Mouse (Mus musculus) hindbrain, embryonic 11.5 days (tissue): ENCODE measurements around the gene Twf2. TPM values are rescaled to one million over a fixed set of nuclear protein-coding genes. Genes with fewer than 3 reads are reported as not detected.

Experiments
- ATAC-seq: fragments of 200-750 bp; cut with Nextera tagmentation; 2 replicates; pipeline ENCODE4 v1.8.0; 2017; ENCODE audit warnings: mild to moderate bottlenecking, moderate TSS enrichment, moderate library complexity; ENCODE audit not compliant: low FRiP score
- DNase-seq: peaks from one replicate; pipeline ENCODE4 v3.0.0-alpha.2; 2015; ENCODE audit warnings: low spot score
- H3K27ac ChIP-seq: fragments of 300-500 bp; sonication (generic); 2 replicates; pipeline ENCODE4 v1.5.1; 2014; ENCODE audit warnings: mild to moderate bottlenecking, low read depth, low read length
- H3K27me3 ChIP-seq: fragments of 300-500 bp; sonication (generic); 2 replicates; pipeline ENCODE4 v1.6.1; 2014; ENCODE audit warnings: mild to moderate bottlenecking, low read length, moderate library complexity, mixed read lengths; ENCODE audit not compliant: control insufficient read depth, insufficient read depth
- H3K36me3 ChIP-seq: fragments of 300-500 bp; sonication (generic); 2 replicates; pipeline ENCODE4 v1.6.1; 2014; ENCODE audit warnings: mild to moderate bottlenecking, low read length, moderate library complexity, mixed read lengths; ENCODE audit not compliant: control insufficient read depth, insufficient read depth
- H3K4me1 ChIP-seq: fragments of 300-500 bp; sonication (generic); replicated peaks from 2 replicates; pipeline ENCODE4 v1.6.1; 2014; ENCODE audit warnings: low read length, mixed read lengths; ENCODE audit not compliant: control insufficient read depth, insufficient read depth
- H3K4me2 ChIP-seq: fragments of 300-500 bp; sonication (generic); replicated peaks from 2 replicates; pipeline ENCODE4 v1.6.1; 2014; ENCODE audit warnings: mild to moderate bottlenecking, low read depth, low read length
- H3K4me3 ChIP-seq: fragments of 300-500 bp; sonication (generic); 2 replicates; pipeline ENCODE4 v1.5.1; 2014; ENCODE audit warnings: low read depth, low read length
- H3K9ac ChIP-seq: fragments of 300-500 bp; sonication (generic); 2 replicates; pipeline ENCODE4 v1.6.1; 2014; ENCODE audit warnings: low read depth, low read length
- H3K9me3 ChIP-seq: fragments of 300-500 bp; sonication (generic); 2 replicates; pipeline ENCODE4 v1.6.1; 2016; ENCODE audit warnings: low read length; ENCODE audit not compliant: control insufficient read depth
- WGBS: fragments of 180-500 bp; shearing (Covaris S2); extraction: QIAGEN DNeasy Blood & Tissue Kit; methylation state at CpG from one replicate; pipeline ENCODE4 v1.1.7; 2014; 5-methylcytosine and 5-hydroxymethylcytosine counted together
- polyA plus RNA-seq: library from polyadenylated mRNA; unstranded; fragments of >200 nt; fragmentation: Nextera tagmentation; extraction: Ambion mirVana; gene quantifications from 2 replicates; pipeline ENCODE4 v1.2.1, GENCODE M21; 2014

The Twf2 gene
- polyA plus RNA-seq, 1 experiment from 2014 or later = 59.6 TPM

GRCm38 (mm10) chr9:106172527-106172926 is 30.4 kb upstream of the Twf2 start:
- H3K4me2 ChIP-seq = peak overlapping the region; percentile 87
- no peaks in the 10 kb centered on the region for H3K36me3 ChIP-seq
- DNase-seq (no peak), ATAC-seq (no peak)
- no peaks in the 10 kb centered on the region; the same call in 1 of the 2 replicates for H3K4me1 ChIP-seq
- 62% methylated on average over 3 of the region's 3 CpGs for WGBS
- no peak overlapping the region for H3K9ac ChIP-seq
- peak overlapping the region; percentile 97 for H3K4me3 ChIP-seq
- no peak overlapping the region for H3K27ac ChIP-seq
- H3K9me3 ChIP-seq = no peaks in the 10 kb centered on the region
- no peaks in the 10 kb centered on the region for H3K27me3 ChIP-seq

DNA sequence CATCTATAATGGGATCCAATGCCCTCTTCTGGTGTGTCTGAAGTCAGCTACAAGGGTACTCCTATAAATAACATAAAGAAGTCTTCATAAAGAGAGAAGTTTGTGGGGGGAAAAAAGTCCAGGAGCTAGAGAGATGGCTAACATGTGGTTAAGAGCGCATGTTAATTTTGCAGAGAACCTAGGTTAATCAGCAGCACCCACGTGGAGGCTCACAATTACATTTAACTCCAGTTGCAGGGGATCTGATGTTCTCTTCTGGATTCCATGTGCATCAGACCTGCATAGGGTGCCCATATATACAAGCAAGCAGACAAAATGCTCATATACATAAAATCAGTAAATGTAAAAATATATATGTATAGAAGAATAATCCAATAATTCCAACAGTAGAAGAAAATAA is 29.5 kb upstream of the Twf2 start:
- ATAC-seq = no peak
- Histone ChIP-seq H3K4me3 (no peak overlapping the region), H3K4me1 (no peaks in the 10 kb centered on the region; the same call in 1 of the 2 replicates), H3K27me3 (no peaks in the 10 kb centered on the region), H3K9ac (no peak overlapping the region), H3K36me3 (no peaks in the 10 kb centered on the region), H3K27ac (no peak overlapping the region), H3K9me3 (no peaks in the 10 kb centered on the region), H3K4me2 (peak overlapping the region; percentile 87; the same call in 1 of the 2 replicates)
- DNase-seq = no peak
- 83% methylated on average over 2 of the region's 2 CpGs for WGBS

DNA sequence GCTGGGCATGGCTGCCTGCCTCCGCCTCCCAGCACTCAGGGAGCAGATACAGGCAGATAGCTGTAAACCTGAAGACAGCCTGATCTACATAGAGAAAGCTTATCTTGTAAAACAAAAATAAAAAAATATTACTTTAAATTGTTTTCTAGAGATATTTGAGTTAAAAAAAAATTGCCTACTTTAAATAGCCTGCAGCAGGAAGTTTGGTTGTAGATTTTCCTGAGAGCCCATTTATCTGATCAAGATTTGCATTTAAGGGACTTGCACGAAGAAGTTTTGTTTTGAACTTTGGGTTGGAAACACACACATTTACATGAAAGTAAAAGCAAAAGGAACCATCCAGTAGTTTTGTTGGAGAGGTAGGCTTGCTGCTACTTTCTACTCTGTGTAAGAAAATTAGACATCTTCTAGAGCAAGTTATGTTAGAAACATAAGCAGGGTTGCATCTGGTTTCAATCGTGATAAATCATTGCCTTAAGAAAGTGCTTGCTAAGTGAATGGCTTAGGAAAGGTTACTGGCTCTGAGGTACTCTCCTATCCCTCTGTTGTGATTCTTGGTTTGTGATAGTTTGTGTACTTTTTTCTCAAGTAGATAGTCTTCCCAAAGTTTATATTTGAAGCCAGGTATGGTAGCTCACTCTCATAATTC is 27.2 kb upstream of the Twf2 start:
- ATAC-seq (no peak), DNase-seq (no peak)
- no peaks in the 10 kb centered on the region for H3K9me3 ChIP-seq
- no peak overlapping the region for H3K4me3 ChIP-seq
- H3K4me1 ChIP-seq = no peaks in the 10 kb centered on the region; the same call in 1 of the 2 replicates
- no peak overlapping the region for H3K9ac ChIP-seq
- H3K27ac ChIP-seq = no peak overlapping the region
- 0 out of 2 replicates have a peak, but pooled peaks cover 2% of the 10 kb centered on the region for H3K36me3 ChIP-seq
- no peak overlapping the region for H3K4me2 ChIP-seq
- H3K27me3 ChIP-seq = no peaks in the 10 kb centered on the region
- WGBS = 87% methylated on average over 3 of the region's 3 CpGs

DNA sequence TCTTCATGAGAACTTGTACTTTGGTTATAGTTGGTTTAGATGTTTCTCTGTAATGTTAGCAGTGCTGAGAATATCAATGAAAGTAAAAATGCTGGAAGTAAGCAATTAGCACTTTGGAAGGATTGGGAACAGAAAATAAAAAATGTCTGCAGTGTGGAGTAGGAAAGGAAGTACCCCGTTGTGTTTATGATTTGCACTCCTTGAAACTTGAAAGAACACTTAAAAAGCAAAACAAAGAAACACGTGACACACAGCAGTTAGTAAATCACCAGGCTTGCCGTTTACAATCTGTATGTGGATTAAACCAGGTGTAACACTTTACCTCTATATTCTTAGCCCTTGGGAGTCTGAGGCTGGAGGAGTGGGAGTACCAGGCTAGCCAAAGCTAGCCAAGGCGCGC is 26.1 kb upstream of the Twf2 start:
- H3K9me3 ChIP-seq = no peaks in the 10 kb centered on the region
- ATAC-seq (no peak), DNase-seq (no peak)
- no peaks in the 10 kb centered on the region; the same call in 1 of the 2 replicates for H3K4me1 ChIP-seq
- no peak overlapping the region for H3K27ac ChIP-seq
- 92% methylated on average over 5 of the region's 5 CpGs for WGBS
- 0 out of 2 replicates have a peak, but pooled peaks cover 5% of the 10 kb centered on the region for H3K36me3 ChIP-seq
- no peaks in the 10 kb centered on the region for H3K27me3 ChIP-seq
- no peak overlapping the region for H3K4me2 ChIP-seq
- no peak overlapping the region for H3K4me3 ChIP-seq
- no peak overlapping the region for H3K9ac ChIP-seq

- ATAC-seq = no peak
- DNase-seq = no peak
- Histone ChIP-seq H3K4me3 (no peak overlapping the region), H3K4me2 (no peak overlapping the region), H3K9ac (no peak overlapping the region), H3K4me1 (no peaks in the 10 kb centered on the region; the same call in 1 of the 2 replicates), H3K9me3 (no peaks in the 10 kb centered on the region), H3K27me3 (no peaks in the 10 kb centered on the region), H3K36me3 (0 out of 2 replicates have a peak, but pooled peaks cover 5% of the 10 kb centered on the region), H3K27ac (no peak overlapping the region)
- 94% methylated on average over 6 of the region's 6 CpGs for WGBS
Measured at GRCm38 (mm10) chr9:106177799-106178198, 25.1 kb upstream of the Twf2 start.

DNA sequence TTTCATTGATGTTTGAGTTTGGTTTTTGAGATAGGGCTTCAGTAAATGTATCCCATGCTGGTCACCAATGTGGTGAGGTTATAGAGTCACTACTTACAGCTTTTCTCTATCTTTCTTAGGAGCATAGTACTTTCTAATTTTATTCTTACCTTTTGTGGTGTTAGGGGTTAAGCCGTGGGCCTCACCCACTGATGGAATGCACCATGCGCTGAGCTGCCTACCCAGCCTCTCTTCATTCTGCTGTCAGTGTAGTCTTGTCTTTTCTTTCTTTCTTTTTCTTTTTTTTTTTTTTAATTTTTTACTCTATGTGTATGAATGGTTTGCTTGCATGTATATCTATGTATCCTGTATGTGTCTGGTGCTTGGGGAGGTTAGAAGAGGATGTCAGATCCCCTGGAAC is 23.5 kb upstream of the Twf2 start:
- Histone ChIP-seq H3K36me3 (peaks cover 10% of the 10 kb centered on the region; the same call in 1 of the 2 replicates), H3K4me2 (no peak overlapping the region), H3K4me1 (no peaks in the 10 kb centered on the region), H3K4me3 (no peak overlapping the region), H3K27me3 (no peaks in the 10 kb centered on the region), H3K9me3 (no peaks in the 10 kb centered on the region), H3K9ac (no peak overlapping the region), H3K27ac (no peak overlapping the region)
- ATAC-seq = no peak
- 88% methylated on average over 2 of the region's 2 CpGs for WGBS
- no peak for DNase-seq

DNA sequence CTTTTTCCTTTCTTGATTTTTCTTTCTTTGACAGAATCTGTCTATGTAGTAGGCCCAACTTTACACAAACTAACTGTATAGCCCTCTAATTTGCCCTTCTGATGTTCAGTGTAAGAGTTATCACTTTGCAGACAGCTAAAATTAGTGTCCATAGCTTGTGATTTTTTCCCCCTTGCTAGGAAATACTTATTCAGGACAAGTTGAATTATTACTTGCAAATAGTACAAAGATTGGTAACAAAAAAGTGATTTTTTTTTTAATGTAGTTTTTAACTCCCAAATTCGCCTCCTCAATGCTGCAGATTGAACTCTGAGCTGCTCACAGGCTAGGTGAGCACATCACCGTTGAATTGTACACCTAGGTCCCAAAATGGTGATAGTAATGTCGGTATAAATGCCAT is 22.9 kb upstream of the Twf2 start:
- ATAC-seq (no peak), DNase-seq (no peak)
- H3K4me3 ChIP-seq = no peak overlapping the region
- no peak overlapping the region for H3K4me2 ChIP-seq
- no peak overlapping the region for H3K9ac ChIP-seq
- peaks cover 10% of the 10 kb centered on the region for H3K36me3 ChIP-seq
- H3K27ac ChIP-seq = no peak overlapping the region
- H3K9me3 ChIP-seq = no peaks in the 10 kb centered on the region
- H3K4me1 ChIP-seq = no peaks in the 10 kb centered on the region
- WGBS = 93% methylated on average over 3 of the region's 3 CpGs
- no peaks in the 10 kb centered on the region for H3K27me3 ChIP-seq

DNA sequence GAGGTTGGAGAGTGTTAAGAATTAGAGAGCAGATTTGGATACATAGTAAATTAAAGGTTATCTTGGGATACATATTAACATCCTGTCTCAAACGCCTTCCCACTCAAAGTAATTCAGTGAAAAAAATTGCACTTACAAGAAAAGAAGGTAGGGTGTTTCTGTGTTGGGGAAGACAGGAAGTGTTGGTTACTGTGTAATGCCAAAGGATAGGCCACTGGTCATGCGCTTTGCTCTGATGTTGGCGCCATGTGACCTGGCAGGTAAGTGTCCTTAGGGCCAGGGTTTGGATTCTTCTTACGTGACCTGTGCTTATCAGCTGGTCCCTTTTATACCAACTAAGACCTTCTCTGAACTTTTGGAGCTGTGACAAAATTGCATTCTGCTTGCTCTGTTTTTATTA is 20.8 kb upstream of the Twf2 start:
- ATAC-seq = no peak
- H3K27ac ChIP-seq = no peak overlapping the region
- H3K36me3 ChIP-seq = peaks cover 18% of the 10 kb centered on the region
- no peaks in the 10 kb centered on the region for H3K9me3 ChIP-seq
- no peak overlapping the region for H3K4me3 ChIP-seq
- H3K4me2 ChIP-seq = no peak overlapping the region
- no peaks in the 10 kb centered on the region for H3K27me3 ChIP-seq
- DNase-seq = no peak
- no peak overlapping the region for H3K9ac ChIP-seq
- WGBS = 95% methylated on average over 4 of the region's 4 CpGs
- H3K4me1 ChIP-seq = no peaks in the 10 kb centered on the region

- peaks cover 30% of the 10 kb centered on the region for H3K36me3 ChIP-seq
- WGBS = 96% methylated on average over 5 of the region's 5 CpGs
- H3K9me3 ChIP-seq = no peaks in the 10 kb centered on the region
- H3K4me1 ChIP-seq = no peaks in the 10 kb centered on the region
- H3K27ac ChIP-seq = no peak overlapping the region
- H3K4me3 ChIP-seq = no peak overlapping the region
- no peak for ATAC-seq
- no peaks in the 10 kb centered on the region for H3K27me3 ChIP-seq
- DNase-seq = no peak
- H3K9ac ChIP-seq = no peak overlapping the region
- no peak overlapping the region for H3K4me2 ChIP-seq
Measured at GRCm38 (mm10) chr9:106183996-106184395, 18.9 kb upstream of the Twf2 start.
